Mouse (Mus musculus) small intestine, adult 2 months (tissue): Measurements from ENCODE around the gene Mettl23. TPM values are rescaled to one million over a fixed set of nuclear protein-coding genes. Genes with fewer than 3 reads are reported as not detected.

Source experiments
- H3K27ac ChIP-seq: fragments of 200-500 bp; 2 replicates; pipeline ENCODE4 v1.5.1; 2012; ENCODE audit warnings: low read depth, low read length, control low read depth, inconsistent platforms; ENCODE audit not compliant: insufficient read depth
- H3K27me3 ChIP-seq: fragments of 200-500 bp; 2 replicates; pipeline ENCODE4 v1.6.1; 2012; ENCODE audit warnings: mild to moderate bottlenecking, moderate library complexity, low read length, inconsistent platforms; ENCODE audit not compliant: control insufficient read depth, insufficient read depth
- H3K36me3 ChIP-seq: fragments of 200-500 bp; 2 replicates; pipeline ENCODE4 v1.6.1; 2012; ENCODE audit warnings: mild to moderate bottlenecking, low read length, control low read depth, inconsistent platforms; ENCODE audit not compliant: control insufficient read depth, insufficient read depth
- H3K4me1 ChIP-seq: fragments of 200-500 bp; 2 replicates; pipeline ENCODE4 v1.6.1; 2012; ENCODE audit warnings: low read length, inconsistent platforms, mixed read lengths; ENCODE audit not compliant: control insufficient read depth, insufficient read depth, insufficient read length
- H3K4me3 ChIP-seq: fragments of 200-500 bp; 2 replicates; pipeline ENCODE4 v1.5.1; 2012; ENCODE audit warnings: low read depth, mild to moderate bottlenecking, control low read depth, inconsistent platforms, low read length, moderate library complexity
- CTCF ChIP-seq: fragments of 200-500 bp; IDR thresholded peaks from 2 replicates; pipeline ENCODE4 v1.5.1; 2012; ENCODE audit warnings: low read depth, mild to moderate bottlenecking, control low read depth, inconsistent platforms, low read length, moderate library complexity, mixed read lengths; ENCODE audit not compliant: insufficient replicate concordance, insufficient read length; ENCODE audit errors: extremely low read depth
- POLR2A ChIP-seq: fragments of 200-500 bp; IDR thresholded peaks from 2 replicates; pipeline ENCODE4 v1.6.1; 2012; ENCODE audit warnings: low read depth, mild to moderate bottlenecking, control low read depth, inconsistent platforms, low read length, moderate library complexity
- WGBS: fragments of 180-500 bp; shearing (Covaris S2); methylation state at CpG from one replicate; pipeline ENCODE4 v1.1.7; 2018; 5-methylcytosine and 5-hydroxymethylcytosine counted together
- polyA plus RNA-seq: library from polyadenylated mRNA; depleted of rRNA; stranded (reverse); fragments of >200 nt; gene quantifications from 2 replicates; pipeline ENCODE4 v1.2.3, GENCODE M21; 2012

Gene Mettl23
- polyA plus RNA-seq, 1 experiment, result 10.3 TPM

- Histone ChIP-seq H3K4me1 (peaks cover 13% of the 10 kb centered on the region), H3K27ac (no peak overlapping the region)
- TF ChIP-seq CTCF (no peak), POLR2A (no peak)
These were observed 30.1 kb upstream of the Mettl23 start for GRCm38 (mm10) chr11:116812793-116813529.

GRCm38 (mm10) chr11:116813610-116814009, 29.5 kb upstream of the Mettl23 start:
- Histone ChIP-seq H3K27ac (peak overlapping the region; percentile 82), H3K4me3 (no peak overlapping the region), H3K36me3 (peaks cover 2% of the 10 kb centered on the region; the same call in 1 of the 2 replicates), H3K27me3 (no peaks in the 10 kb centered on the region), H3K4me1 (peaks cover 19% of the 10 kb centered on the region)
- WGBS, result 92% methylated on average over 13 of the region's 13 CpGs
- TF ChIP-seq POLR2A, result no peak
- TF ChIP-seq CTCF, result no peak

More at GRCm38 (mm10) chr11:116812793-116813529, 30.1 kb upstream of the Mettl23 start:
- peaks cover 2% of the 10 kb centered on the region; the same call in 1 of the 2 replicates for H3K36me3 ChIP-seq
- H3K27me3 ChIP-seq, result no peaks in the 10 kb centered on the region
- H3K4me3 ChIP-seq, result no peak overlapping the region
- 82% methylated on average over 21 of the region's 21 CpGs for WGBS

GRCm38 (mm10) chr11:116814076-116814883, 28.8 kb upstream of the Mettl23 start:
- no peak for TF ChIP-seq CTCF
- no peak for TF ChIP-seq POLR2A
- Histone ChIP-seq H3K4me1 (peaks cover 24% of the 10 kb centered on the region), H3K4me3 (no peak overlapping the region), H3K27me3 (no peaks in the 10 kb centered on the region), H3K27ac (peak overlapping the region; percentile 82), H3K36me3 (peaks cover 2% of the 10 kb centered on the region; the same call in 1 of the 2 replicates)
- 55% methylated on average over 20 of the region's 20 CpGs for WGBS

- peak overlapping the region; percentile 82 for H3K27ac ChIP-seq
- 62% methylated on average over 7 of the region's 7 CpGs for WGBS
- peaks cover 24% of the 10 kb centered on the region for H3K4me1 ChIP-seq
- H3K36me3 ChIP-seq, result peaks cover 2% of the 10 kb centered on the region; the same call in 1 of the 2 replicates
- H3K27me3 ChIP-seq, result no peaks in the 10 kb centered on the region
- no peak overlapping the region for H3K4me3 ChIP-seq
- TF ChIP-seq CTCF (no peak), POLR2A (no peak)
These were observed 28.1 kb upstream of the Mettl23 start for GRCm38 (mm10) chr11:116814884-116815415.

- WGBS, result 71% methylated on average over 5 of the region's 5 CpGs
These were observed 26.3 kb upstream of the Mettl23 start for GRCm38 (mm10) chr11:116816769-116817168.

GRCm38 (mm10) chr11:116817567-116817966, 25.5 kb upstream of the Mettl23 start:
- H3K27me3 ChIP-seq, result no peaks in the 10 kb centered on the region
- 94% methylated on average over 5 of the region's 5 CpGs for WGBS
- H3K4me1 ChIP-seq, result peaks cover 27% of the 10 kb centered on the region

More at GRCm38 (mm10) chr11:116816769-116817168, 26.3 kb upstream of the Mettl23 start:
- H3K27ac ChIP-seq, result peak overlapping the region; percentile 52
- TF ChIP-seq POLR2A, result no peak
- no peak overlapping the region for H3K4me3 ChIP-seq
- no peaks in the 10 kb centered on the region for H3K36me3 ChIP-seq
- H3K27me3 ChIP-seq, result no peaks in the 10 kb centered on the region
- H3K4me1 ChIP-seq, result peaks cover 27% of the 10 kb centered on the region

GRCm38 (mm10) chr11:116818722-116819121, 24.4 kb upstream of the Mettl23 start:
- 26% methylated on average over 8 of the region's 8 CpGs for WGBS
- Histone ChIP-seq H3K27ac (no peak overlapping the region), H3K4me3 (no peak overlapping the region), H3K4me1 (peaks cover 25% of the 10 kb centered on the region), H3K36me3 (no peaks in the 10 kb centered on the region), H3K27me3 (no peaks in the 10 kb centered on the region)
- TF ChIP-seq CTCF (no peak), POLR2A (no peak)

More at GRCm38 (mm10) chr11:116817567-116817966, 25.5 kb upstream of the Mettl23 start:
- H3K4me3 ChIP-seq, result no peak overlapping the region
- TF ChIP-seq CTCF, result no peak
- no peak for TF ChIP-seq POLR2A
- no peaks in the 10 kb centered on the region for H3K36me3 ChIP-seq
- no peak overlapping the region for H3K27ac ChIP-seq
